Mouse (Mus musculus): ENCODE results near the gene Bmp6. TPM values are rescaled to one million over a fixed set of nuclear protein-coding genes. Genes with fewer than 3 reads are reported as not detected.

Gene Bmp6
- polyA plus RNA-seq (2017; shearing (Covaris generic)): not detected

- ATAC-seq: no peak
Measured at GRCm38 (mm10) chr13:38344713-38345430, at the start of gene Bmp6. Bmp6 (plus strand) TSS chr13:38345107.

GRCm38 (mm10) chr13:38296166-38296565 lies 48.7 kb upstream of the Bmp6 start:
- ATAC-seq: no peak

DNA sequence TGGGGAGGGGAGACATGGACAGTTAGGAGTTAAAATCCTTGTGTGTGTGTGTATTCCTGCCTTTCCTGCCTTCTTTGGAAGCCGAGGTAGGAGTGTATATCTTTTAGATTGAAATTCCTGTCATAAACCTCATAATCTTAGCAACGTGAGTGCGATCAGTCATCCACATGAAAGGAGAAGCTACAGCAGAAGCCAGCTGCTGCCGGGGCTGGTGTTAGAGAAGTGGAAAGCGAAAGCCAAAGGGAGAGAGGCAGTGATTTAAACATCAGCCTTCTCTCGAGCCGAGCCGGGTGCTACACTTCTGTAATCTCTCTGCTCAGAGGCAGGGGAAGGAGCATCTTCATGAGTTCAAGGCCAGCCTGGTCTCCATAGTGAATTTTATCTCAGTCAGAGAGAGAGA lies 48.3 kb upstream of the Bmp6 start:
- no peak for ATAC-seq

DNA sequence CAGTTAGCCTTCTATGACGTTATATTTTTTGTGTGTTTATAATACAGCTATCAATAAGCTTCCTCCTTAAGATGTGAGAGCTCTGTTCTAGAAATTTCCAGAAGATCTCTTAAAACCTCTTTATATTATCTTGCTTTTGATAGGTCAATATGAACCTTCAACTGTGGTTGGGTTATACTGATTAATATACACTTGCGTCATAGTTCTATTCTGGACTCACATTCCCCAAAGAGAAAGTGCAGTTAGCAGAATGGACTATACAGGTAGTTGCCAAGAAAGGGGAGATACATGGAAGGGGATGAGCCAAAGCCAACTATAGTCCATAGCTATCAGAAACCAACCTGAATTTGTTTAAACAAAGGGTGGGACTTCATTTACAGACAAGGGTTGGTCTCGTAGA lies 33.8 kb upstream of the Bmp6 start:
- ATAC-seq: no peak

DNA sequence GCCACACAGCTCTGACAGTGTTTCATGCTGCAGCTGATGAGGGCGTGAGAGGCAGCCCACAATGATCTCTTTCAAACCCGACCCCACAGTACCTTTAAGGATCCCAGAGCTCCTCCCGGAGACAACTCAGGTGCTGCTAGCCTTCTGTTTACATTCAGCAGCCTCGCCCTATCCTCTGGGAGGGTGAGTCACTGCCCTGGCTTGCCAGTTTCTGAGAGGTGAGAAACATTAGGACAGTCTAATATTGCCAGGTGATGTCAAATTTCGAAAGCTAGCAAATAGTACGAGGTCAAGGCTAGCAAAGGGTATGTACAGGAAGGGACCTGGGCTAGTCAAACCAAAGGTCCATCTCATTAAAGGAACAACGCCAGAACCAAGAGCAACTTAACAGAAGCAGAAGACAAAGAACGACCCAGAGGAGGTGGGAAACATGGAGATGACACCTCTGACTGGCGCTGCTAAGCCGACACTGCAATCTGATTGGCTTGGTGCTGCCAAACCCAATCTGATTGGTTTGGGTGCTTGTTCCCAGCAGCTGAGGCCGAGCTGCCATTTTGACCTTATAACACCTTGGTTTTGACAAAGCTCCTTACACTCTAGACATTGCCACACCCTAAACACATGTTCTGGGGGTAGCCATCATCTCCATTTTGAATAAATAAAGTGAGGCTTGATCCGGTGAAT lies 32.4 kb upstream of the Bmp6 start:
- no peak for ATAC-seq

- no peak for ATAC-seq
Measured at GRCm38 (mm10) chr13:38314590-38314989, 30.3 kb upstream of the Bmp6 start.

DNA sequence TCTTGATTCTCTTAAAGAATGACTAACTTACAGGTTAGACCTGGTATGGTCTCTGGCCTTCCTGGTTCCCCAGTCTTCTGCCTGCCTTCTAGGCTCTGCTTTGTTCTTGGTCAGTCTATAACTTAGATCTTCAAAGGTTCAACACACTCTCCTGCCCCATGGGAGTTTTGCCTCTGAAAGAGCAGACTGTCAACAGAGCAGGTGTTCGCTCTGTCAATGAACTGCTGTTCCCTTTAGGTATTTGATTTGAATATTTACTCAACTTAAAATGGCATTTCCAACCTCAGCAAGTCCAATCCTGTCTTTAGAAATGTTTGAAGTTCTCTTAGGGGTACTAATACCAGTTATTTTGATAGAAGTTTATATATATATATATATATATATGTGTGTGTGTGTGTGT lies 26.5 kb upstream of the Bmp6 start:
- no peak for ATAC-seq

DNA sequence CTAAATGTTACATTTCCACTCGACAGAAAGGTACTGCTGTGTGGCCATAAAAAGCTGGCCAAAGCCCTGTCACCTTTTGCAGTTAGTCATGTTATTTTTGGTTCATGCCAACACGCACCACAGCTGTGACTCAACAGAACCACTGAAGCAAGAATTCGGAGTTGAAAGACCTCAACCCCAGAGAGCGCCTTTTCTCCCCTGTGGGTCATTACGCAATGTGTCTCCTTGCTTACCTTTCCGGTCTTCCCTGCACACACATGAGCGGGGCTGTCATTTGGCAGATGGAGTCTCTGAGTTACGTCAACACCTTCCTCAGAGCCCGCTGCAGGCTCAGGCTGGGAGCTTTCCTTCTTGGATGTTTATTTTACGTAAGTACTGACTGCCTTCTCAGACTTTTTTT lies 24.6 kb upstream of the Bmp6 start:
- ATAC-seq: no peak

DNA sequence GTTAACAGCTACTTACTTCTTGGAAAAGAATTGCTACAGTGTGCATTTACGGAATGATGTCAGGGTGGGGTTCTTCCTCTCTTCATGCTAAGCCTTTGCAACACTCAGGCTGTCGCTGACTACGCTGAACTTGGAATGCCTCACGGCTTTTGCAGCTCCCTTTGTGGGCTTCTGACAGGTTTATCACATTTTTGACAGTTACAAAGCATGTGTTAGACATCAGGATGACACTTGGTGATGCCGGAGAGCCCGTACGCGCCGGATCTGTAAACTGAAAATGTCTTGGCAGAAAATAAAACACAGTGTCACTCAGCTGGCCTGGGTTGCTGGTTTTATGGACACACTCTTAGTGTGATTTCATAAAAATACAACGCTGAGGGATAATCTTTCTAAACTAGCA lies 20.5 kb upstream of the Bmp6 start:
- no peak for ATAC-seq

GRCm38 (mm10) chr13:38327377-38327776 lies 17.5 kb upstream of the Bmp6 start:
- no peak for ATAC-seq

DNA sequence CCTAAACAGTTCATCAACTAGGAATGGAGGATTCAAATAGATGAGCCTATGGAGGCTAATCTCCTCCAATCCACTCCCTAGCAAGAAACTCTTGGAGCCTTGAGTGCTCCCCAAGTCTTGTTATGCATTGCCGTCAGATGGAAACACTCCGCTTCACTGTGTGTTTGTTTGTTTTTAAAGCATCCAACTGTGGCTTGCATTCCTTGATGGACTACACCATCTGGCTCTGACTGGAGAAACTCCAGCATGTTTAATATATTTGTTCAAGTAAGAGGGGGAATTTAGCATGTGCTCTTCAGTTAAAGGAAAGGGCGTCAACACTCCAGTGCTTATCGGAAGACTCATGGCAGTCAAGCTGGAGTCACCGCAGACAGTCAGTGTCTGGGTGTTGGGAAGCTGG lies 11.4 kb upstream of the Bmp6 start:
- ATAC-seq: no peak

- ATAC-seq: no peak
Measured at GRCm38 (mm10) chr13:38342598-38342997, 2.3 kb upstream of the Bmp6 start.

DNA sequence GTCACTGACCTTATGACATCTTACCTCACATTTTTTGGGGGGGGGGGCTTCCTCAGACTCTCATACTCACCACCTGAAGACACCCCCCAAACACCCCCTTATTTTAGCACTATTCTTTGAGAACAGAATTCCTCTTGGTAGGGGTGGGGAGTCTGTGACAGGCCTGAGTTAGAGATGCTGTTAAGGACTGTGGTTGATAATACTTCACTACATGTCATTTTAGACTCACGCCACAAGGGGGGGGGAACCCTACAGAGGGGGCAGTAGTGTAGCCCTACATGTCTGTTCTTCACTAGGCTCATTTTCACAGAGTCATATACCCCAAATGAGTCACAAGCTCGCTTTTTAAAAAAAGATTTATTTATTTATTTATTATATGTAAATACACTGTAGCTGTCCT lies 1.7 kb upstream of the Bmp6 start:
- ATAC-seq: no peak

GRCm38 (mm10) chr13:38345431-38345820 lies 519 bp downstream of the Bmp6 start:
- no peak for ATAC-seq

GRCm38 (mm10) chr13:38346096-38346915 lies 1.4 kb downstream of the Bmp6 start:
- ATAC-seq: no peak

GRCm38 (mm10) chr13:38347021-38347774 lies 2.3 kb downstream of the Bmp6 start:
- no peak for ATAC-seq

DNA sequence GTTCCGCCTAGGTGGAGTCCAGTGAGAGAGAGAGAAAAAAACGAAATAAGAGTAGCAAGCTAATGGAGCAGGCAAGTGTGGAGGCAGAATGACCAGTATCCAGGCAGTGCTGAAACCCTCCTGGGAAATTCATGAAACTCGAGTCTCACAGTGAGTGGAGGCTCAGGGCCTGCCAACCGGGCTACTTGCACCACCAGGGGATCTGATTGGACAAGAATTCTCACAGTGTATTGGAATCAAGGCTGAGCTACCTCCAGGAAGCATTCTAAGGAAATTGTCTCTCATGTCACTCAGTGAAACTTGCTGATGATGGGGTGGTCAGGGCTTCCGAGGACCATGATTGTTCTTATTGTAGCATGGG lies 2.8 kb downstream of the Bmp6 start:
- ATAC-seq: no peak

GRCm38 (mm10) chr13:38349046-38349445 lies 4.1 kb downstream of the Bmp6 start:
- ATAC-seq: no peak

- no peak for ATAC-seq
Measured at GRCm38 (mm10) chr13:38349818-38350217, 4.9 kb downstream of the Bmp6 start.

DNA sequence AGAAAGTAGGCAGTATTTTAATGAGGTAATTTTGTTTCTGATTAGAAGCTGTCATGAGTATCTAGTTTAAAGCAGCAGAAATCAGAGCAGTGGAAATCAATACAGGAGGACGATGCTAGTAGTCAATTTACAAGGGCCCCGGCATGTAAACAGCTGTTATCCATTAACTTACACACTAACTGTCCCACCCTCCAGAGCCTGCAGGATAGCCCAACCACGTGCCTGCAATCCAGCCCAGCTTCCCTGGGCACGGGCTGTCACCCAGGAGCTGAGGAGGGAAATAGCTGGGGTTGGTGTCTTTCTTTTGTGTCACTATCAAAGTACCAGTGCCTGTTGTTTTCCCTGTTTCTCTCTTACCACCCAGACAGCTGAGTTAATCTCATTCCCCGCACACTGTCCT lies 7.1 kb downstream of the Bmp6 start:
- no peak for ATAC-seq

GRCm38 (mm10) chr13:38352986-38353385 lies 8.1 kb downstream of the Bmp6 start:
- ATAC-seq: no peak

DNA sequence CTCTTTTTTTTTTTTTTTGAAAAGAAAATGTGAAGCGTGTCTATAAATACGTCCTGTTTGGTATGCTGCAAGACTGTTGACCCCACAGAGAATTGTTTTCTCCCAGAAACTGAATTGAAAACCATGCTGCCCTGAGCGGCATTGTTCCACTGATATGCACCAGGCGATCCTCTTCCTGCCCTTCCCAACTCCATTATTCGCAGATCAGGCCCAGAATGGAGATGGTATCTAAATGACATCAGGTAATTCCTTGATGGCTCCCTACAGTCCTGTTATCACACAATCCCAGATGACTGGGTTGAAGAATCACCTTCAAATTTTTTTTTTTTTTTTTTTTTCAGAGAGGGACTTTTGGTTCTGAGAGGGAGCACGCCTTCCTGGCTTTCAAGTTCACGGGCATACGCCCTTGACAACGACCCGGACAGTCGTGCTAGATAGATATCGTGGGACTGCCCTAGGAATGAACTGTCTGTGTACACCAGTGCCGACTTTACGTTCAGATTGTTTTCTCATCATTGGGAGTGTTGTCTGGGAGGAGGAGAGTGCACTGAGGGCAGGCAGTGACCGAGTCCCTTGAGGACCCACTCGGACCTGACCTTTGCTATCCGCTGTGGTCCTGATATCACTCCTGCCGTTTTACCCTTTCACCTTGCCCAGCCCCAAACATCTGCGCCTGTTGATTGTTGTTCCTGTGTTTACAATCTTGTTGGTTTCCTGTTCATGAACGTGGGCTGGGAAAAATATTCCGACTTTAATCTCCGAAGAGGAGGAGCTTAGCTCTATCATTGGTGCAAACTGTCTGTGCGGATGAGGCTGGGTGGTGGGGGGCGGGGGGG lies 8.7 kb downstream of the Bmp6 start:
- ATAC-seq: no peak
